Mouse (Mus musculus) heart, postnatal 0 days (tissue): ENCODE measurements around the gene Rbks.

Experiments used
- CTCF ChIP-seq: IDR thresholded peaks from 2 replicates; pipeline ENCODE4 v1.5.1; 2016; ENCODE audit warnings: antibody characterized with exemption, control low read depth, low read depth
- EP300 ChIP-seq: IDR thresholded peaks from 2 replicates; pipeline ENCODE4 v1.6.1; 2016; ENCODE audit warnings: antibody characterized with exemption, low read depth

DNA sequence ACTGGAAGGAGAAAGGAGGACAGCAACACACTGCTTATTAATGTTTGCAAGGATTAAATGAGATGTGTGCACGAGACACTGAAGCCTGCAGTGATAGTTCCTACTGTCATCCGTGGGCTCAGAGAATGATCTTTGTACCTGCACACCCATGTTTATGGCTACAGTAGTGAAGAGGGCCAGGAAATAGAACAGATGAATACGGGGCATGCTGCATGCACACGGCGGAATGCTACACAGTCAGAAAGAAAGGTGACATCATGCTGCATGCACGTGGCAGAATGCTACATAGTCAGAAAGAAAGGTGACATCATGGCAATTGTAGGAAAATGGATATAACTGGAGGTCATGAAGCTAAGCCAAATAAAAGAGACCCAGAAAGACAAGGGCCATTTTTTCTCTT lies 50.9 kb downstream of the Rbks start:
- TF ChIP-seq CTCF (no peak), EP300 (no peak)
